Mouse (Mus musculus): ENCODE results near the gene Zyg11a.
A peak's percentile ranks its signal among the peaks of the same experiment; 100 is the strongest.
"Not testable (repeated sequence)": the region's sequence is repeated elsewhere in the genome, so short reads cannot be mapped to it uniquely, and the experiment has no call there.

Zyg11a gene

DNA sequence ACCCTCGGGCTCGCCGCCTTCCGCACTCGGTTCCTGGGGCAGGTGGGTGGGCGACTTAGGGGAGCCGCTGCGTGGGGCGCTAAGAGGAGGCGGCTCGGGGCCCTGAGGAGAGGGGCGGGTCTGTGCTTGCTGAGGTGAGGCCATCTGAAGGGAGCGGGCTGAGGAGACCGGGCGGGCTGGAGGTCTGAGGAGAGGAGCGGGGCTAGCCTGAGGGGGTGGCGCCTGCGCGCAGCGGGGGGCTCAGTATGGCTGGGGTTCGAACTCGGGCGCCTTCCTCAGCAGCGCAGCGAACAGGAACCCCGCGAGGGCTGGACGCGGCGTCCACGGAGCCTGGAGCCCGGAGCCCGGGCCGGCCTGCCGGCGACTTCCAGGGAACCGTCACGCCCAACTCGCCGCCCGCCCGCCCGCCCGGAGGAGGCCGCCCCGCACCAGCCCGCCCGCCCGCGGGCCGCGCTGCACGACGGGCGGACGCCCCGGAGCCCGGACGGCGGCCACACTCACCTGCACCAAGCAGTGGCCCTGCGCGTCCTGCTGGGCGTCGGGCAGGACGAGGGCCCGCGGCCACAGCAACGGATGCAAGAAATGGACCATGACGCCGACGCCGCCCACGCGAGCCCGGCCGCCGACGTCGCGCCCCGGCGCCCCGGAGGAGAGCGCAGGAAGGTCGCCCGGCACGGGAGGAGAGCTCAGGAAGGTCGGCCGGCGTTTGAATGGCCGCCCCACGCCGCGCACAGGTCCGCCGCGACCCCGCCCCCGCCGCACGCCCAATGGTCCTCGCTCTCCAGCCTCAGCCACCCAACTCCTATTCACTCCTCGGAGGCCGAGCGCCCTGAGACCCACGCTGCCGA, at the start of gene Zyg11a:
TSS of gene Zyg11a (minus strand) at position 717 of the 848 bp plus-strand sequence.
- peak; percentile 71 for DNase-seq (ENCODE audit: low spot score)

DNA sequence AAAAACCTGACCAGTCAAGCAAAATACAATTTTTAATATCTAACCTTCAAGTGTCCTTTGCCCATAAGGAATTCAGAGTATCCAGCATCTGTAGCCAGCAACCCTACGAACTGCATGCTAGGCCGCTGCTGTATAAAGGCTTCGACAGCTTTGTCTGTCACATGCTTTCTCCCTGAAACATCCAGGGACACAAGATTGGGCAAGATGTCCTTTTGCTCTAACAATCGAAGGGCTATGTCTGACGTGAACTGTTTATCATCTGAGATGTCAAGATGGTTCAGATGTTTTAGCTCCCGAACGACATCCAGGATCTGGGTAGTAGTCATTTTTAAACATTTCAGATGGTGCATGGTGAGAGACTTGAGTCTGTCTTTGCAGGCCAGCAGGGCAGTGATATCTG, 47.9 kb upstream of the Zyg11a start:
- DNase-seq (ENCODE audit: low spot score), result no peak

DNA sequence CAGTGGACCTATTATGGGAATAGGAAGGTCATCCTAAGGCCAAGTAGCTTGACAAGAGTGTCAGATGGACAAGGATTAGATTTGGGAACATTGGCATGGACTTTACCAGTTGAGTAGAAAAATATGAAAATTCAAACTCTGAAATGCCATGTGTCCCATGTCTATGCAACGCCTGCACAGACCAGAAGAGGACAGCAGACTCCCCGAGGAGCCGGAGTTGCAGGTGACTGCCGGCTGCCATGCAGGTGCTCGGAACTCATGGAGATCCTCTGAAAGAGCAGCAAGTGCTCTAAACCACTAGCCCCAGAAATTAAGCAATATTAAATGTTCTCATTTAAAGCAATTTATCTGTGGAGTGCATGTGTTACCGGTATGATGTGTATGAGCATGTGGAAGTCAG, 35.5 kb upstream of the Zyg11a start:
- no peak for DNase-seq (ENCODE audit: low spot score)

GRCm38 (mm10) chr4:108250501-108250900, 32.7 kb upstream of the Zyg11a start:
- no peak for DNase-seq (ENCODE audit: low spot score)

DNA sequence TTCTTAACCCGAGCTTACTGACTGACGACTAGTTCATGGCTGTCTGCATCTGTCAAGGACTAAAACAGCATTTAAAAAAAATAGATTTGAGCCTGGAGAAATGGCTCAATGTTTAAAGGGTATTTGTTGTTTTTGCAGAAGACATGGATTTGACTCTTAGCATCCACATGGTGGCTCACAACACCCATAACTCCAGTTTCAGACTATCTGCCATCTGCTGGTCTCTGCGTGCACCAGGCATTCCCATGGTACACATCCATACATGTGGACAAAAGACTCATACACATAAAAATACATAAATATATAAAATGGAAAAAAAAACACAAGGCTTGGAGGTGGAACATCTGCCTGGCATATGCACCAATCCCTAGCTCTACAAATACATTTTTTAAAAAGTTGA, 31.5 kb upstream of the Zyg11a start:
- no peak for DNase-seq (ENCODE audit: low spot score)

DNA sequence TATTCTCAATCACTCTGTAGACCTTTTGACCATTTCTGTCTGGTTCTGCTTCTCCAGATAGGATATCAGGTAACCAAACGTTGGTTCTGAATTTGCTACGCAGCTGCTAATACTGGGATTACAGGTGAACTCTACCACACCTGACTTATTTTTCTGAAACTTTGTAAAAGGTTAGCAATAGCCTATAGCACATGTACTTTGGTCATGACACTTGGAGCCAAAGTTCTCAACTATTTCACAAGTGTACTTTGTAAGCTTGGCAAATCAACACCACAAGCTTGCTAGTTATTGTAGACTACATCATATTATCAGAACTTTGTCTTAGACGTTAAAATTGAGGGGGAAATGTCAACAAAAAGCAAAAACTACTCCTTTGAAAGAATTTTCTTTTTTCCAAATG, 15.8 kb upstream of the Zyg11a start:
- no peak for DNase-seq (ENCODE audit: low spot score)

- peak; percentile 81 for DNase-seq (ENCODE audit: low spot score)
These were observed 7.6 kb upstream of the Zyg11a start for GRCm38 (mm10) chr4:108225341-108225872.

GRCm38 (mm10) chr4:108222507-108222906, 4.7 kb upstream of the Zyg11a start:
- DNase-seq (ENCODE audit: low spot score), result no peak

DNA sequence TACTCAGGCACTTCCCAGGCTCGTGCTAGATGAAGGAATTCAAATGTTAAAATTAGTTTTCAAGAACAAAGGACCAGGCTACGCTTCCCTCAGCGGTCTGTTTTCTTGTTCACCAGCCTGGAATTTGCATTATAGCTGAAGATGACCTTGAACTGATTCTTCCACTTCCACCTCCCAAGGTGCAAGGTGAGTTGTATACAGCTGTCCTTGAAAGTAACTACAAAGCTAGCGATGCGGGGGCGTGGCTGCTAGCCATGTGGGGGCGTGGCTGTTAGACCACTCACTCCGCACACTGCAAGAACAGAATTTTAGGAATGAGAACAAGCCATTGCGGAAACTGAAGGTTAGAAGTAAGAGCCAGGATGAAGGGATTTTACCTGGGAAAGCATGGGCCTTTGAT, 1.2 kb upstream of the Zyg11a start:
- peak; percentile 47 for DNase-seq (ENCODE audit: low spot score)

GRCm38 (mm10) chr4:108213023-108213422, 4.8 kb downstream of the Zyg11a start:
- DNase-seq (ENCODE audit: low spot score), result no peak

DNA sequence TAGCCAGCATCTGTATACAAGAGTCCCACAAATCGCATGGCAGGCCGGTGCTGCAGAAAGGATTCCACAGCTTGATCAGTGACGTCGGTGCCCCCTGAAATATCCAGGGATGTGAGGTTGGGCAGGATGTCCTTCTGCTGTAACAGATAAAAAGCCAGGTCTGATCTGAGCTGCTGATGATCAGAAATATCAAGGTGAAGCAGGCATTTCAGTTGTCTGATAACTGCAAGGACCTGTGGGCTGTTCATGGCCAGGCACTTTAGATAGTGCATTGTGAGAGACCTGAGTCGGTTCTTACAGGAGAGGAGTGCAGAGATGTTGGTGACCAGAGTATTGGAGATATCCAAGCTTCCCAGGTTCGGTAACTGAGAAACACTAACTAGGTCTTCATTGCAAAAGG, 13.2 kb downstream of the Zyg11a start:
- DNase-seq (ENCODE audit: low spot score), result no peak

GRCm38 (mm10) chr4:108199236-108199635, 18.6 kb downstream of the Zyg11a start:
- no peak for DNase-seq (ENCODE audit: low spot score)

GRCm38 (mm10) chr4:108196277-108196855, 21.5 kb downstream of the Zyg11a start:
- peak; percentile 29 for DNase-seq (ENCODE audit: low spot score)

DNA sequence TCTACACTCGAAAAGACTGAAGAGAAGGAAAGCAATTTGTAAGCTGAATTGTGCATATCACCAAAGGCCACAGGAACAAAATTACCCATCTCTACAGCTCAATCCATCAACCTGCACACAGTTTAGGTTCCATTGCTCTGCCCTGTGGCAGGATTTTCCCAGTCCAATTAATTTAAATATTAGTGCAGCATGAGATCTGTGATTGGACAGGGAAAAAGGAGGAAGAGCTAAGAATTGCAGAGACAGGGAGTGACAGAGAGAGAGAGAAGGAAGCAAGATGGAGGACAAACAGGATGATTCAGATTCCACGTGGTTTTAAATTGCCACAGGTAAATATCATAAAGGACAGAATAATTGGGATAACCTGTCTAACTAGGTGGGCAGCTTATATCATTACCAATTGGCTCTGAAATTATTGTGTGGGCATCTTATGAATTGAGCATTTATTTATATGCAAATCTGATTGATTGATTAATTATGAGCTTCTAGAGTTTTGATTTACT, 25.0 kb downstream of the Zyg11a start:
- DNase-seq (ENCODE audit: low spot score), result no peak

DNA sequence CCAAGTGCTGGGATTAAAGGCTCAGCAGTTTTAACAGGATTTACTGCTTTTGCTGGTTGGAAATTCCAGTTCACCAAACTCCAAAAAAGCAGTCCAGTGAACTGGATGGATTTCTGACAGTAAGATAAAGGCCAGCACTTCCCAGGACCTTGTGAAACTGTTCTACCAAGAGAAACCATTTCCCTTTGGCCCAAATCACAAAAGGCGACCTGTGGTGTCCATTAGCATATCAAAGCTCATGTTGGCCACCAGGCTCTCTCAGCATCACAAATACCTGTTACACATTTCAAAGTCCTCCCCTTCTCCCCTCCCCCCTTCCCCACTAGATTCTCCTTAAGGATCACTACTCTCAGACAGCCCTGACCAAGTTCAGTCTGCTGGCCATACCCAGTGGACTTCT, 35.6 kb downstream of the Zyg11a start:
- DNase-seq (ENCODE audit: low spot score), result no peak

GRCm38 (mm10) chr4:108168056-108168455, 49.8 kb downstream of the Zyg11a start:
- no peak for DNase-seq (ENCODE audit: low spot score)

DNA sequence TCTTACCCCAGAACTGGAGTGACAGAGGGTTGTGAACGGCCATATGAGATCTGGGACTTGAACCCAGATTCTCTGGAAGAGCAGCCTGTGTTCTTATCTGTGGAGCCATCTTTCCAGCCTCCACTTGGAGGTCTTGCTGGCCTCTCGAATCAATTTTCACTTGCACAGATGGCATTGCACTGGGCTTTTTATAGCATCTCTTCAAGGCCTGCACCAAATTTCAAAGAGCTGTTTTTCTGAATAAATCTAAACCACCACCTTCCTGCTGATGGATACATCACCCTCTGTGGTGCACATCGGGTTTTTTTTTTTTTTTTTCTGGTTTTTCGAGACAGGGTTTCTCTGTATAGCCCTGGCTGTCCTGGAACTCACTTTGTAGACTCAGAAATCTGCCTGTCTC, 51.0 kb downstream of the Zyg11a start:
- DNase-seq (ENCODE audit: low spot score), result no peak

DNA sequence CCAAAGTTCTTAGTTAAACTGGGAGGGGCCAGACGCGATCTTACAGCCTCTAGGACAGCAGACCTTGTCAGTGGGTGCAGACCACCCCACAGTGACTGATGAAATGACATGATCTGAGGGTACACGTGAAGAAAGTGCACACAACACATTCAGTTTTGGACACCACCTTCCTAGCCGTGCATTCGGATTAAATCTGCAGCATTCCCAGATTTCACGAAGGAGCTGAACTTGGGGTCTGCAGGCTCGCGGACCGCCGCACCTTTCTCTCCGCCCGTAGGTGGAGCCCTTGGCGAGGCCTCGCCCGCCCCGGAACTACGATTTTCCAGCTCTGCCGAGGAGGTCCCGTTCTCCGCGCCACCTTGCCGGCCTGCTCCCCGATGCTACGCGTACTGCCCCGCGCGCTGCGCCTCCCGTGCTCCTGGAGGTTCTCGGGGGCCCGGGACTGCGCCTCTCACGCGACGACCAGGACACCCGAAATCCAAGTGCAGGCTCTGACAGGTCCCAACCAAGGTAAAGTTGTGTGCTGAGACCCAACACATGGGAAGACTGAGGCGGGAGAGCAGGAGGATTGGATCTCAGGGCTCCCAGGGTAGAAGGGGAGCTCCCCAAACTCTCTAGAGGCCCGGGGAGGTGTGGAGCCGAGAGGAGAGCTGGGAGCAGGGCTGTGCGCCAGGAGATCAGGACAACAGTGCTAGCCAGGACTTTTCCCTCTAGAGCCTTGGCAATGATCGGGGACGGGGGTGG, 52.5 kb downstream of the Zyg11a start, which contains the start of gene Echdc2:
TSS of gene Echdc2 (plus strand) at position 286 of the 744 bp plus-strand sequence.
- peak; percentile 72 for DNase-seq (ENCODE audit: low spot score)

- peak; percentile 22 for DNase-seq (ENCODE audit: low spot score)
These were observed 54.6 kb downstream of the Zyg11a start for GRCm38 (mm10) chr4:108163291-108163690.

DNA sequence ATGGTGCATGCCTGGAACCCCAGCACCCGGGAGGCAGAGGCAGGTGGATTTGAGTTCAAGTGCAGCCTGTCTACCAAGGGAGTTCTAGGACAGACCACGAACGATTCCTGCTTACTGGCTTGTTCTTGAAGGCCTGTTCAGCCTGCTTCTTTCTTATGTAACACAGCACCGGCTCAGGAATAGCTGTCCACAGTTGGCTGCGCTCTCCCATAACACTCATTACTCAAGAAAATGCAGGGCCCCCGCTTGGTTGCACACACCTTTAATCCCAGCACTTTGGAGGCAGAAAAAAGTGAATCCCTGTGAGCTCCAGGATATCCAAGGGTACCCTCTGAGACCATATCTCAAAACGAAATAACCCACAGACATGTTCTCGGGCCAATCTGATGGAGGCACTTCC, 55.9 kb downstream of the Zyg11a start:
- no peak for DNase-seq (ENCODE audit: low spot score)

- DNase-seq (ENCODE audit: low spot score), result not testable (repeated sequence)
These were observed 62.7 kb downstream of the Zyg11a start for GRCm38 (mm10) chr4:108155141-108155540.

- DNase-seq (ENCODE audit: low spot score), result not testable (repeated sequence)
These were observed 72.3 kb downstream of the Zyg11a start for GRCm38 (mm10) chr4:108145554-108145953.
